Mouse (Mus musculus) hindbrain, embryonic 15.5 days (tissue): ENCODE data around the gene Obp2b. TPM values are rescaled to one million over a fixed set of nuclear protein-coding genes. Genes with fewer than 3 reads are reported as not detected.
A peak's percentile ranks its signal among the peaks of the same experiment; 100 is the strongest.
"Not testable (repeated sequence)": the region's sequence is repeated elsewhere in the genome, so short reads cannot be mapped to it uniquely, and the experiment has no call there.

Source experiments
- ATAC-seq: fragments of 200-750 bp; cut with Nextera tagmentation; 2 replicates; pipeline ENCODE4 v1.8.0; 2017; ENCODE audit warnings: low read depth, moderate number of reproducible peaks, moderate TSS enrichment; ENCODE audit not compliant: low FRiP score
- H3K27ac ChIP-seq: fragments of 300-500 bp; sonication (generic); replicated peaks from 2 replicates; pipeline ENCODE4 v1.5.1; 2015; ENCODE audit warnings: mild to moderate bottlenecking, inconsistent platforms
- H3K27me3 ChIP-seq: fragments of 300-500 bp; sonication (generic); 2 replicates; pipeline ENCODE4 v1.6.1; 2015; ENCODE audit warnings: control low read depth, inconsistent platforms
- H3K36me3 ChIP-seq: fragments of 300-500 bp; sonication (generic); 2 replicates; pipeline ENCODE4 v1.6.1; 2015; ENCODE audit warnings: control low read depth, inconsistent platforms
- H3K4me1 ChIP-seq: fragments of 300-500 bp; sonication (generic); replicated peaks from 2 replicates; pipeline ENCODE4 v1.6.1; 2015; ENCODE audit warnings: control low read depth, inconsistent platforms
- H3K4me2 ChIP-seq: fragments of 300-500 bp; sonication (generic); 2 replicates; pipeline ENCODE4 v1.6.1; 2015; ENCODE audit warnings: moderate library complexity, mild to moderate bottlenecking, inconsistent platforms
- H3K4me3 ChIP-seq: fragments of 300-500 bp; sonication (generic); 2 replicates; pipeline ENCODE4 v1.5.1; 2015; ENCODE audit warnings: mild to moderate bottlenecking, inconsistent platforms
- H3K9ac ChIP-seq: fragments of 300-500 bp; sonication (generic); 2 replicates; pipeline ENCODE4 v1.6.1; 2015; ENCODE audit warnings: inconsistent platforms
- H3K9me3 ChIP-seq: fragments of 300-500 bp; sonication (generic); 2 replicates; pipeline ENCODE4 v1.6.1; 2016; ENCODE audit warnings: control low read depth, inconsistent platforms
- WGBS: fragments of 180-500 bp; shearing (Covaris S2); methylation state at CpG from one replicate; pipeline ENCODE4 v1.1.7; 2015; 5-methylcytosine and 5-hydroxymethylcytosine counted together
- polyA plus RNA-seq: library from polyadenylated mRNA; unstranded; fragments of >200 nt; fragmentation: Nextera tagmentation; extraction: Ambion mirVana; gene quantifications from 2 replicates; pipeline ENCODE4 v1.2.1, GENCODE M21; 2015

The Obp2b gene
- polyA plus RNA-seq, result not detected in 2 replicates

DNA sequence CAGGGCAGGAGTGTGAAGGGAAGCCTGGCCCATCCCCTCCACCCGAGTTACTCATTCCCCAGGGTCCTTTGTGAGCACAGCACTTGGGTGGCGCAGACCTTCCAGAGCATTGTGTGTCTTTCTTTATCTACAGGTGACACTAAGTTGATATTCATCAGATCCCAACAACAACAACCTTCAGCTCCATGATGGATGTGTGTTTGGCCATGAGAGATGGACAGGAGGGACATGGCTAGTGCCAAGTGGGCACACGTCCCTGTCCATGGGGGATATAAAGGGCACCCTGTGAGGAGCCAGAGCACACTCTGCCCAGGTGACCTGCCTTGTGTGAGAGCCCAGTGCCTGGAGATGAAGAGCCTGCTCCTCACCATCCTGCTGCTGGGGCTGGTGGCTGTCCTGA is at the start of gene Obp2b:
TSS of gene Obp2b (plus strand) at position 301 of the 400 bp plus-strand sequence.
- H3K27ac ChIP-seq, H3K9ac ChIP-seq, ATAC-seq, H3K4me1 ChIP-seq, H3K4me2 ChIP-seq, H3K4me3 ChIP-seq, H3K36me3 ChIP-seq, H3K9me3 ChIP-seq, H3K27me3 ChIP-seq: not testable (repeated sequence)
- WGBS, result 75% methylated on average over 3 of the region's 3 CpGs

DNA sequence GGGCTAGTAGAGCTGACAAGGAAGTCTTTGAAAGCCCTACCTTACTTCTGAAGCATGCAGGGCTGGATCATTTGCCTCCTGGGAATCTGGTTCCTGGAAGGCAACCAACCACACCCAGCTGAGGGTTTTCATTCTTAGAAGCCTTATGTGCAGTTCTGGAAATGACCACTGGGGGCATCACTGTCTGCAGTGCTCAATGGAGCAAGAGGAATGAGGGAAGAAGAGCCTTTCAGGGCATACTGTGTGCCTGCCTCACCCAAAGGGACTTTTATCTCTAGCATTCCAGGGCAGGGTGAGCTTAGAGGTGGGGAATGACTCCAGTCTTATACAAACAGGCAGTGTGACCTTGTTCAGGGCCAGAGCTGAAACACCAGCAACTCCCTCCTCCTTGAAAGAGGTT is 42.2 kb upstream of the Obp2b start:
- H3K4me2 ChIP-seq, result no peak overlapping the region
- H3K4me1 ChIP-seq, result no peaks in the 10 kb centered on the region
- H3K27ac ChIP-seq, result no peak overlapping the region
- H3K27me3 ChIP-seq, result no peaks in the 10 kb centered on the region
- no peak for ATAC-seq
- H3K9ac ChIP-seq, result no peak overlapping the region
- no peaks in the 10 kb centered on the region for H3K36me3 ChIP-seq
- H3K4me3 ChIP-seq, result no peak overlapping the region
- H3K9me3 ChIP-seq, result no peaks in the 10 kb centered on the region

DNA sequence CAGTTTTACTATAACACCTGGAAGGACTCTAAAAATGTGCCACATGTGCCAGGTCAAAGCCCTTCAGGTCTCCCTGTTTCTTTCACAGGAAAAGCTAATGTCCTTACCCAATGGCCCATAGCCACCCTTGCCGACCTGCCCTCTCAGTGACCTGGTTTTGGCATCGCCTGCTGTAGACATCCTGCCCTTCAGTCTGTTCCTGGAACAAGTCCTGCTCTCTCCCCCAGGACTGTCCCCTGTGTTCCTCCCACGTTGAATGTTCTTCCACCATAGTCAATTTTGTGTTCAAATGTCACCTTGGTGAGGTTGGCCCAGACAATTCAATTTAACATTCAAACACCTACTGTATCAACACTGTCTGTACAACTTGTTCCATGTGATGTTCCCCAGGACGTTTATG is 39.9 kb upstream of the Obp2b start:
- H3K4me2 ChIP-seq, result no peak overlapping the region
- H3K4me1 ChIP-seq, result no peaks in the 10 kb centered on the region
- no peaks in the 10 kb centered on the region for H3K36me3 ChIP-seq
- H3K4me3 ChIP-seq, result no peak overlapping the region
- no peak overlapping the region for H3K9ac ChIP-seq
- no peak for ATAC-seq
- no peaks in the 10 kb centered on the region for H3K27me3 ChIP-seq
- 68% methylated on average over 4 of the region's 4 CpGs for WGBS
- no peaks in the 10 kb centered on the region for H3K9me3 ChIP-seq
- H3K27ac ChIP-seq, result no peak overlapping the region

DNA sequence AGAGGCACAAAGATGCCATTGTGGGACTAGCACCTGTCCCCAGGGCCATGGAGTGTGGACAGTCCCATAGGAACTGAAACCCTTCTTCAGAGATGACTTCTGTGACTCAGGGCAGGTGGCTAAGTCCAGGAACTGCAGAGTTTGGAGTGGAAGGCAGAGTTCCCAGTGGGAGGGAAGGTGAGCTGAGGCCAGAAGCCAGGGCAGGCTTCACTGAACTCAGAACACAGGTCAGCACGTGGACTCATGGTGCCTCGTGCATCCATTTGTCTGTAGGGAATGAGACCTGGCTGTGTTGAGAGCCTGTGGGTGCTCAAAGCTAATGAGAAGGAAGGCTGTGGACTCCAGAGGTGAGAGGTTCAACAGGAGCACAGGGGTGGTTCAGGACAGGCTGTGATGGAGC is 38.1 kb upstream of the Obp2b start:
- H3K27ac ChIP-seq, result no peak overlapping the region
- WGBS, result 87% methylated on average over 2 of the region's 2 CpGs
- no peaks in the 10 kb centered on the region for H3K36me3 ChIP-seq
- no peak overlapping the region for H3K4me2 ChIP-seq
- H3K27me3 ChIP-seq, result no peaks in the 10 kb centered on the region
- no peaks in the 10 kb centered on the region for H3K4me1 ChIP-seq
- no peaks in the 10 kb centered on the region for H3K9me3 ChIP-seq
- no peak for ATAC-seq
- no peak overlapping the region for H3K4me3 ChIP-seq
- no peak overlapping the region for H3K9ac ChIP-seq

DNA sequence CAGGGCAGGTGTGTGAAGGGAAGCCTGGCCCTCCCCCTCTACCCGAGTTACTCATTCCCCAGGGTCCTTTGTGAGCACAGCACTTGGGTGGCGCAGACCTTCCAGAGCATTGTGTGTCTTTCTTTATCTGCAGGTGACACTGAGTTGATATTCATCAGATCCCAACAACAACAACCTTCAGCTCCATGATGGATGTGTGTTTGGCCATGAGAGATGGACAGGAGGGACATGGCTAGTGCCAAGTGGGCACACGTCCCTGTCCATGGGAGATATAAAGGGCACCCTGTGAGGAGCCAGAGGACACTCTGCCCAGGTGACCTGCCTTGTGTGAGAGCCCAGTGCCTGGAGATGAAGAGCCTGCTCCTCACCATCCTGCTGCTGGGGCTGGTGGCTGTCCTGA is 37.1 kb upstream of the Obp2b start, which contains the start of gene Obp2a:
TSS of gene Obp2a (plus strand) at position 301 of the 400 bp plus-strand sequence.
- H3K4me3 ChIP-seq, H3K4me1 ChIP-seq, H3K4me2 ChIP-seq, ATAC-seq, H3K9me3 ChIP-seq, H3K36me3 ChIP-seq, H3K27me3 ChIP-seq, H3K27ac ChIP-seq, H3K9ac ChIP-seq: not testable (repeated sequence)
- WGBS, result 76% methylated on average over 3 of the region's 3 CpGs

DNA sequence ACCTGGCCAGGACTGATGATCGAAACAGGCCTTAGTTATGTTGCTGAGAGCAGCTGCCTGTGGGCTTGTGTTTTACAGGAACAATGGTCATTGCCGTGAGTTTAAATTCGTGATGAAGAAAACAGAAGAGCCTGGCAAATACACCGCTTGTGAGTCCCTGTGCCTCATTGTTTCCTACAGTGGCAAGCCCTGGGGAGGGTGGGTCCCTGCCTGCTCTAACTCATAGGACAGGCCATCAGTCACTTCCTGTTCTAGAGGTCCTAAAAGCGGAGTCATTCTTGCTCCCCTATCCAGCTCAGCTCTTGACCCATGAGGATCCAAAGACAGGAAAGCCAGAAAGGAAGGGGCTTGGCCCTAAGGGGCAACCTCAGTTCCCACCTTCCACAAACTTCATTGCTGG is 35.8 kb upstream of the Obp2b start:
- ATAC-seq, result no peak
- H3K4me1 ChIP-seq, result no peaks in the 10 kb centered on the region
- WGBS, result 80% methylated on average over 5 of the region's 5 CpGs
- H3K27ac ChIP-seq, result no peak overlapping the region
- H3K36me3 ChIP-seq, result no peaks in the 10 kb centered on the region
- no peaks in the 10 kb centered on the region for H3K27me3 ChIP-seq
- H3K9me3 ChIP-seq, result no peaks in the 10 kb centered on the region
- H3K4me3 ChIP-seq, result no peak overlapping the region
- no peak overlapping the region for H3K9ac ChIP-seq
- no peak overlapping the region for H3K4me2 ChIP-seq

DNA sequence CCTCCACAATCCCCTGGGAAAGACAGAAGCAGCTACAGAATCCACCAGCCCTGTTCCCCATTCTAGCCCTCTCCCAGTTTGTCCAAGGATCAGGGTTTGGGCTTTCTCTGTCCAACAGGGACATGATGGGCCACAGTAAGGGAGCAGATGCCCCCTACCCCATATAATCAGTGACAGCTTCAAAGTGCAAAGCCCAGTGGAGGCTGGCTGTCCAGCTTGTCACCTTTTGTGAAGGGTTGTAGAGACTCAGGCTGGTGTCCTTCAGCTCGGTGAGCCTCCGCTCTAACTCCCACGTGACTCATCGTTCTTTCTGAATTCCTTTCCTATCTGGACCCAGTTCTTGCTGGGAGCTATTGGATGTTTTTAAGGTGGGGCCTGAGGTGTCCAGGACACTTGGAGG is 33.1 kb upstream of the Obp2b start:
- no peaks in the 10 kb centered on the region for H3K36me3 ChIP-seq
- H3K4me2 ChIP-seq, result no peak overlapping the region
- H3K4me3 ChIP-seq, result no peak overlapping the region
- ATAC-seq, result no peak
- H3K9me3 ChIP-seq, result no peaks in the 10 kb centered on the region
- no peaks in the 10 kb centered on the region for H3K27me3 ChIP-seq
- WGBS, result 92% methylated on average over 4 of the region's 4 CpGs
- peaks cover 9% of the 10 kb centered on the region for H3K4me1 ChIP-seq
- no peak overlapping the region for H3K9ac ChIP-seq
- H3K27ac ChIP-seq, result no peak overlapping the region

DNA sequence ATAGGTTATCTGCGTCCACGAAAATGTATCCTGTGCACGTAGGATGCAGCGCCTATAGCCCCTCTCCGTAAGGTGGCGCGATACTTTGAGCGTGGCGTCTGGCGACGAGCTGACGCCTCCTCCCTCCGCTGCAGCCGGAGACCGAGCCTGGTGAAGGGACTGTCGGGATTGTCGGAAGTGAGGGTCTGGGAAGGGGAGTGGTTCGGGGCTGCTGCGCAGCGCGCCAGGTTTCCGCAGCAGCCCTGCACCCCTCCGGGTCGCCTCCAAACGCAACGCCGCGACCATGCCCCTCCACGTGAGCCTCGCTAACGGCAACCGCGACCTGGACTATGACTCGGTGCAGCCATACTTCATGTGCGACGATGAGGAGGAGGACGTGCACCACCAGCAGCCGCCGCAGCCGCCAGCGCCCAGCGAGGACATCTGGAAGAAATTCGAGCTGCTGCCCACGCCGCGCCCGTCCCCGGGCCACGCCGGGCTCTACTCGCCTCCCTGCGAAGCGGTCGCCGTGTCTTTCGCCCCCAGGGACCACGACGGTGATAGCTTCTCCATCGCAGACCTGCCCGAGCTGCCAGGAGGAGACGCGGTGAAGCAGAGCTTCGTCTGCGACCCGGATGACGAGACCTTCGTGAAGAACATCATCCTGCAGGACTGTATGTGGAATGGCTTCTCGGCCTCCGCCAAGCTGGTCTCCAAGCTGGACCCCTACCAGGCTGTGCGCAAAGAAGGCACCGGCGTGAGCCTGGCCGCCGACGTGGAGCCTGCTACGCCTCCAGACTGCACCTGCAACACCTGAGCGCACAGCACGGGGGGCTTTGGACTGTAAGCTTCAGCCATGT is 29.9 kb upstream of the Obp2b start, which contains the start of gene Bmyc:
TSS of gene Bmyc (plus strand) at position 97 of the 839 bp plus-strand sequence.
- peak within 1 kb of the TSS; percentile 95 for H3K27ac ChIP-seq
- ATAC-seq, result peak; percentile 97
- H3K9me3 ChIP-seq, result no peaks in the 10 kb centered on the region
- H3K4me1 ChIP-seq, result peaks cover 18% of the 10 kb centered on the region
- peak within 1 kb of the TSS; percentile 93 for H3K9ac ChIP-seq
- no peaks in the 10 kb centered on the region for H3K27me3 ChIP-seq
- H3K36me3 ChIP-seq, result no peaks in the 10 kb centered on the region
- under 1% methylated on average over 76 of the region's 78 CpGs for whole genome bisulfite sequencing
- peak within 1 kb of the TSS; percentile 84 for H3K4me3 ChIP-seq
- peak within 1 kb of the TSS; percentile 87 for H3K4me2 ChIP-seq

DNA sequence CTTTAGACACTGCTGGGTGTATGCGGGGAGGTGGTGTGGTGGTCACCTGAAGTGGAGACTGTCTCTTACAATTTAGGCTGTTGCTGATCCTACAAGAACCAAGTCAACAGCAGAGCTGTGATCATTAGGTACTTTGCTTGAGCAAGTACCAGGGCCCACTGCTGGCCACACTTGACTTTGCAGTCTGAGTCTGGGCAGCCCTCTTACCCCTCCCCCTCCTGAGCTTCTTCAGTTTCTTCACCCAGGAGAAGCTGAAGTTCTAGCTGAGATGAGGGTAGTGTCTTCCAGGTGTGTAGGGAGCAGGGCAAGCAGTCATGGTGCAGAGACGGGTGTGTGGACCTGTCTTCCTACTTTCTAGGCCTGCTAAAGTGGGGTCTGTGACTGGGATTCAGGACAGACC is 28.7 kb upstream of the Obp2b start:
- WGBS, result 81% methylated on average over 2 of the region's 2 CpGs
- ATAC-seq, result no peak
- H3K9ac ChIP-seq, result no peak overlapping the region

DNA sequence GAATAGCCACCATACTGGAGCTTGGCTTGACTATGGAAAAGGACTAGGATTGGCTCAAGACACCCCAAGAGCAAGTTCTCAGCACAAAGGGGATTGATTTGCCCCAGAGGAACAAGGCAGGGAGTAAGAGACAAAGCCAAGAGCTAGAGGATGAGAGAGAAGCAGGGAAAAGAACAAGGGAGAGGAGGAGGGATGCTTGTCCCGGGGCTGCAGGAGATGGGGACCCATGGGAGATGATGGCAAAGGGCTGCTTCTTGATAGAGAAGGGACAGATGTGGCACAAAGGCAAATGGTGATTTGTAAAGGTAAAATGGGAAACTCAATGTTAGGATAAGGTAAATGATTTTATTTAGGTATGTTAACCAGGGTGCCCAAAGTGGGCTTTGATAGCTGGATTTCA is 27.8 kb upstream of the Obp2b start:
- not testable (repeated sequence) for H3K27ac ChIP-seq, H3K27me3 ChIP-seq, H3K4me3 ChIP-seq, ATAC-seq, H3K36me3 ChIP-seq, H3K9me3 ChIP-seq, H3K9ac ChIP-seq
- Histone ChIP-seq H3K4me1 (peaks cover 18% of the 10 kb centered on the region), H3K4me2 (peak overlapping the region; percentile 87)
- 97% methylated on average over 1 of the region's 1 CpGs for WGBS

More for the DNA sequence above, 28.7 kb upstream of the Obp2b start:
- H3K36me3 ChIP-seq, result no peaks in the 10 kb centered on the region
- peak overlapping the region; percentile 31 for H3K4me3 ChIP-seq
- H3K4me1 ChIP-seq, result peaks cover 18% of the 10 kb centered on the region
- no peaks in the 10 kb centered on the region for H3K9me3 ChIP-seq
- no peaks in the 10 kb centered on the region for H3K27me3 ChIP-seq
- H3K4me2 ChIP-seq, result peak overlapping the region; percentile 87
- no peak overlapping the region for H3K27ac ChIP-seq

DNA sequence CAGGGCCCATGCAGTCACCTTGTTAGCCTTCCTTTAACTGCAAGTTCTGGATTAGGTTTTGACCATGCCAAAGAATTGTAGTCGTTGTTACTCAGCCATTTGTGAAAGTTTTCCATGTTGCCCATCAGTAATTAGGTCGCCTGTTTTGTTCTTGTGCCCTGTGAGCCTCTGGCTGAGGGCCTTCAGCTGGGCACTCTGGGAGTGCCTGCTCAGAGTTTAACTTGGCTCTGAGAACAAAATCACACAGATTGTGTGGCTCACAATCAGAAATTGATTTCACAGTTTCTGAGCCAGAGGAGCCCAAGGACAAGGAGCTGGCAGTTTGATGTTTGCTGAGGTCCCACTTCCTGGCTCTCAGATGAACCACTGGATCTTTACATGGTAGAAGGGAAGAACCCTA is 27.0 kb upstream of the Obp2b start:
- not testable (repeated sequence) for H3K27ac ChIP-seq, ATAC-seq, H3K4me3 ChIP-seq, H3K36me3 ChIP-seq, H3K27me3 ChIP-seq, H3K9me3 ChIP-seq, H3K9ac ChIP-seq
- WGBS, result 70% methylated on average over 2 of the region's 2 CpGs
- peaks cover 18% of the 10 kb centered on the region for H3K4me1 ChIP-seq
- peak overlapping the region; percentile 19; the same call in 1 of the 2 replicates for H3K4me2 ChIP-seq

DNA sequence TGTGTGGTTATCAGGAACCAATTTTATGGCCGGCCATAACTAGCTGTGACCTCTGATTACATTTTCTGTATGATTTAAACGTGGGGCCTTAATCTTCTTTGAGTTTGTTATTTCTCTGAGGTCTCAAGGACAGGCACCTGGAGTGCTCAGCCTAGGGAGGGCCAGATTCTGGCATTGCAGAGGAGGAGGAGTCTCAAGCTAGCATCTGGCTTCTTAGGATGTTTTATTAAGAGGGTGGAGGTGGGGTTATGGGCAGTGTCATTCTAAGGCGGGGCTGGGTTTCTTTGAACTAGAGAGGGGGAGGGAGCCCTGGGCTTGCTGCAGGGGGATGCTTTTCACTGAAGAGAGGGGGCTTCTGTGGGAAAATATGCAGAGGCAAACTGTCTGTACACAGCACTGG is 25.2 kb upstream of the Obp2b start:
- not testable (repeated sequence) for ATAC-seq, H3K27me3 ChIP-seq, H3K9ac ChIP-seq, H3K27ac ChIP-seq, H3K9me3 ChIP-seq, H3K36me3 ChIP-seq, H3K4me3 ChIP-seq, H3K4me2 ChIP-seq
- peaks cover 18% of the 10 kb centered on the region for H3K4me1 ChIP-seq
- whole genome bisulfite sequencing, result 28% methylated on average over 3 of the region's 3 CpGs

DNA sequence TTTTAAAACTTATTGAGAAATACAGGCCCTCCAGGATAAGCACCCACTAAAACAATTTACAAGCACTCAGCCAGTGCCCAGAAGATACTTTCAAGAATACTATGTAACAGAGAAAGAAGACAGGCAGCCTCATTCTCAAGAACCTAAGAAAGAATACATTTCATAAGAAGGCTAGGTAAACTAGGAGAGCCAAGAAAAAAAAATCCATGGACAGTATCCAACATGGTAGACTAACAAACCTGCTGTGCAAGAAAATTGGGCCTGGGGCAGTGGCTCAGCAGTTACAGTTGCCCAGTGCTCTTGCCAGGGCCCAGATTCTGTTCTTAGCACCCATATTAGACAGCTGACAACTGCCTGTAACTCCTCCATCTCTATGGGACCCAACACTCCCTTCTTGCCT is 19.6 kb upstream of the Obp2b start:
- Histone ChIP-seq H3K4me1 (no peaks in the 10 kb centered on the region), H3K4me2 (no peak overlapping the region), H3K27ac (no peak overlapping the region), H3K27me3 (no peaks in the 10 kb centered on the region), H3K36me3 (no peaks in the 10 kb centered on the region), H3K9me3 (no peaks in the 10 kb centered on the region), H3K9ac (no peak overlapping the region), H3K4me3 (no peak overlapping the region)
- ATAC-seq, result no peak
